8 mouse cellular contexts compared by ENCODE assay signal in the genomic region with DNA sequence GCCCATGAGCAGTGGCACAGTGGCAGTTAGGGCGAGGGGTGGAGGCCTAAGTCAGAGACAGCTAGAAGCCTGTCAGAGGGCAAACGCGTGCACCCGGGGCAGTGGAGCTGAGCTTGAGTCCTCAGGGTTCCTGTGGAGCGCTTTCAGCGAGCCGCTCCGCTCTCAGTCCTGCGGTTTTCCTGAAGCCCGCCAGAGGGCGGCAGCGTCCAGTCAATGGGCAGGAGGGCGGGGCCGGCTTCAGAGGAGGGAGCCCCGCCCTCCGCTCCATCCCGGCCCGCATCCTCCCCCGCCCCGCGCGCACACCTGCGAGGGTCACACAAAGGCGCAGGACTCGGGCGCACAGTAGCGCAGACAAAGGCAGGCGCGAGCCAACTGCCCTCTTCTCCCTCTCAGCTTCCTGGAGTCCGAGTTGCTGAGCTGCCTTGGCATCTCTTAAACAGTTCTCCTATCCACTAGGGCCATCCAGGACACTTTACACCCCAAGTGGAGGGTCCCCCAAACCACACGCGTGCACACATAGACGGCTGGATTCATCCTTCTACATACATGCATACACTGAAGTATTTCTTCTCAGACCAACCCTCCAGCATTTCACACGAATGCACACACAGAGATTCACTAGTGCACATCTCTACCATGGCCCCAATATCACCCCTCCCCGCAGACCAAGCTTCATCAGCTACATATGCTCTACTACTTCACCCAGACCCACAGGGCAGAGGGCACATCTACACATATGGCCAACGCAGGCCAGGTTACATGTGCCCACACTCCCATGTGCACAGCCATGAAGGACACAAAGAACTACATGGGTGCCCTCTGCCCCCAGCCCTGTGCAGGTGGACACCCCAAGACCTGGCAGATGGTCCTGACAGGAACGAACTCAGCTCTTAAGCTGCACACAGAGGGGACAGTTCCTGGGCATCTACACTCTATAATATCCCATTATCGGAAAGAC. TPM values are rescaled to one million over a fixed set of nuclear protein-coding genes. Genes with fewer than 3 reads are reported as not detected.
DNase-seq lines count a peak whose midpoint lies in the region; ATAC-seq lines count a peak whose summit lies in the region.

No protein-coding gene starts in this region.

- H3K27me3 ChIP-seq in hindbrain, embryonic 13.5 days: peaks cover 23% of the 10 kb centered on the region

- H3K9ac ChIP-seq in hindbrain, embryonic 13.5 days: peak overlapping the region; percentile 67

- H3K9me3 ChIP-seq in hindbrain, embryonic 13.5 days: no peaks in the 10 kb centered on the region

- 7% methylated on average over 38 of the region's 38 CpGs for WGBS in hindbrain, embryonic 13.5 days

- peaks cover 4% of the 10 kb centered on the region; the same call in 1 of the 2 replicates for H3K36me3 ChIP-seq in hindbrain, embryonic 13.5 days

- peak overlapping the region; percentile 29 for H3K4me3 ChIP-seq in hindbrain, embryonic 13.5 days

- H3K4me1 ChIP-seq in hindbrain, embryonic 13.5 days (replicated peaks): peaks cover 36% of the 10 kb centered on the region

- DNase-seq in NIH3T3 (ENCODE audit: low read depth): peak; percentile 91
- peak; percentile 83 for DNase-seq in cerebellum, adult 9-11 months
- DNase-seq in frontal cortex, postnatal 14 days (ENCODE audit: low spot score in 2 of 2): peak; percentile 64 to 76
- peak; percentile 78 to 86 for DNase-seq in layer of hippocampus, postnatal 25 days (ENCODE audit: extremely low spot score in 1 of 2, low spot score in 1 of 2)
- DNase-seq in lung, postnatal 25 days (ENCODE audit: low spot score): peak; percentile 78
- DNase-seq in retina, embryonic 14.5 days (ENCODE audit: low spot score): peak; percentile 96
- DNase-seq in thymus, postnatal 36 days: peak; percentile 87

- peak overlapping the region; percentile 59 for H3K4me2 ChIP-seq in hindbrain, embryonic 13.5 days

- peak; percentile 53 for ATAC-seq in hindbrain, embryonic 13.5 days (ENCODE audit: low FRiP score)

- peak overlapping the region; percentile 84 for H3K27ac ChIP-seq in hindbrain, embryonic 13.5 days

RNA-seq across cellular contexts. Expression of a gene that starts 46.2 kb away (rescaled TPM):
- polyA plus RNA-seq in hindbrain, embryonic 13.5 days (2015; fragmentation: Nextera tagmentation; extraction: Ambion mirVana): 33.2 and 39.7 TPM in 2 replicates
- total RNA-seq in layer of hippocampus, postnatal 25 days (2021): 10 to 100 TPM in 1 of 2 experiments, 1 to 10 TPM in 1; 7.1 to 11.8 TPM

Comparison
In these comparisons a context has a peak if more than half of its experiments do, and no peak if none do; other contexts are left out.
1. Peak in every context shown above with its lines: DNase-seq, ATAC-seq, H3K4me3 ChIP-seq and H3K27ac ChIP-seq.